Mouse (Mus musculus): ENCODE measurements around the gene Canx.
"Not testable (repeated sequence)": the region's sequence is repeated elsewhere in the genome, so short reads cannot be mapped to it uniquely, and the experiment has no call there.

Gene Canx

GRCm38 (mm10) chr11:50329378-50329777 is 3.9 kb upstream of the Canx start:
- no peak for DNase-seq

DNA sequence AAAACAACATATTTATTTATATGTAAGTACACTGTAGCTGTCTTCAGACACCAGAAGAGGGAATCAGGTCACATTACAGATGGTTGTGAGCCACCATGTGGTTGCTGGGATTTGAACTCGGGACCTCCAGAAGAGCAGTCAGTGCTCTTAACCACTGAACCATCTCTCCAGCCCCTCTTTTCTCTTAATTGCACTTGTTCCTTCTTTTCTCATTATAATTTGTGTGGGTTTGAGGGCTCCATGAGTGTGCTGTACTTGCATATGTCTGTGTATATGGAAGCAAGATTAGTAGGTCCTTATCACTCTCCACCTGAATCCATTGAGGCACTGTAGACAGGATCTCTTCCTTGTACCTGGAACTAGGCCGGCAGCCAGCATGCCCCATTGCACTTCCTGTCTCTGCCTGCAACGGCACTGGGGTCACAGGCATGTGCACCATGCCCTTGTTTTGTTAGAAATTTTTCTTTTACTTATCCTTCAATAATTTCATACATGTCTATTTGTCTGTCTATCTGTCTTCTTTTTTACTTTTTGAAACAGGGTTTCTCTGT is 2.7 kb upstream of the Canx start:
- DNase-seq: no peak

DNA sequence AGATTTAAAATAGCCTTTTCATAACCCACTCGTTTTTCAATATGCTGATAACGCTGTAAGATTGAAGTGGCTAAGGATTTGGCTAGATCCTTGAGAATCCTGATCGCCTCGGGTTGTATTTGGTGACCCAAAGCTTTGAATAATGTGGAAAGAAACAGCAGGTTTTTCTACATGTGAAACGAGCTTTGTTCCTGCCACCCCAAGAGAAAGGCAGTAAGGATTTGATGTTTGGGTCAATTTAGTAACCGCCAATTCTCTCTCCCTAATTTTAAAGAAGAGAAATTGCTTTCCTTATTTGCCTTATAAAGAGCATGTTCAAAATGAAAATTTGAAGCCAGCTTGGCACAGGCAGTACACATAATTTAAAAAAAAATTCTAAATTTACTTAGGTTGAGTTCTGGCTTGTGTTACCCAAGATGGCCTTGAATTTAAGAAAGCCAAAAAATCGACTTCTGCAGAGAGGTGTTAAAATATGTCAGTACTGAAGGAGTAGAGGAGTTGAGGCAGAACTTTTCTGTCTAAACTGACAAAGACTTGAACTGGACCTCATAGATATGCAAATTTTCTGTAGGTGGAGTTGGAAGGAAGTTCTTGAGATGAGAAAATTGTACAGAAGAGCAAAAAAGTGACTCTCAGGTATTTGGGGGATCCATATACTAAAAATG is 961 bp upstream of the Canx start:
- no peak for DNase-seq

DNA sequence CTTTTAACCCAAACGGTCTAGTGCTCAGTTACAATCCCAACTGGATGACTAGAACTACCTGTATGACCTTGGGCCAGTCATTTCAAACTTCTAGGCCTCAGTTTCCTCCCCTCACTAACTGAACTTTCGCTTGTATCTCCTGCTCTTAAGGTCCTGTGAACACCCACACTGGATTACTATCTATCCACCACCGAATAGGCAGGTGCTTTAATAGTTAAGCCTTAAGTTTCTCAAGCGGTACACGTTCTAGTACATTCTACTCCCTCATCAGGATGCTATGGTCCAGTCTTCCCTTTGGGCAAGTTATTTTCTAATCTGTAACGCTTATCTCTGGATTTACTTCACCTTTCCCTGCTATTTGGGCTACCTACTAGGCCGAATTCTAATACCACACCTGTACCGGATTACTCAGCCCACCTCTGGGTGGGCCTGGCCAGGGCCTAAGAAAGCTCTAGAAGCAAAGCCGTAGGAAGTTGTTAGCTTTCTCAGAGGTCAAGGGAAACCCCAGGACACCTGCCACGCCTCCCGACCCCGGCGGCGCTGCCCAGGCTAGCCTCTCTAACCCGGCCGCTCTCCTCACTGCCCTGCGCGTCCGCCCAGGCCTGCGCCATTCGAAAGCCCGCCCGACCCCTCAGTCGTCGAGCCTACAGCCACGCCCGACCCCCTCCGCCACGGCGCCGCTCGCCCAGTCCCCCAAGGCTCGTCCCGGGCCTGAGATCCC is 562 bp downstream of the Canx start:
- DNase-seq: no peak

- DNase-seq: no peak
Measured at GRCm38 (mm10) chr11:50323843-50324242, 1.6 kb downstream of the Canx start.

- no peak for DNase-seq
Measured at GRCm38 (mm10) chr11:50322345-50322744, 3.1 kb downstream of the Canx start.

GRCm38 (mm10) chr11:50321239-50321638 is 4.2 kb downstream of the Canx start:
- DNase-seq: no peak

DNA sequence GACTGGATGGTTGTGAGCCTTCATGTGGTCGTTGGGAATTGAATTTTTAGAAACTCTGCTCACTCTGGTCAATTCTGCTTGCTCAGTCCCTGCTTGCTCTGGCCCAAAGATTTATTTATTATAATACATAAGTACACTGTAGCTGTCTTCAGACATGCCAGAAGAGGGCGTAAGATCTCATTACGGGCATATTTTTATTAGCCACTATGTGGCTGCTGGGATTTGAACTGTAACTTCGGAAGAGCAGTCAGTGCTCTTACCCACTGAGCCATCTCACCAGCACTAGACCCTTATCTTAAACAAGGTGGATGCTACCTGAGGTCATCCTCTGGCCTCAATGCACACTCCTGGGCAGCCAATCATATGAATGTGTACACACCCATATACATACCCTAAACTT is 6.1 kb downstream of the Canx start:
- DNase-seq: not testable (repeated sequence)

DNA sequence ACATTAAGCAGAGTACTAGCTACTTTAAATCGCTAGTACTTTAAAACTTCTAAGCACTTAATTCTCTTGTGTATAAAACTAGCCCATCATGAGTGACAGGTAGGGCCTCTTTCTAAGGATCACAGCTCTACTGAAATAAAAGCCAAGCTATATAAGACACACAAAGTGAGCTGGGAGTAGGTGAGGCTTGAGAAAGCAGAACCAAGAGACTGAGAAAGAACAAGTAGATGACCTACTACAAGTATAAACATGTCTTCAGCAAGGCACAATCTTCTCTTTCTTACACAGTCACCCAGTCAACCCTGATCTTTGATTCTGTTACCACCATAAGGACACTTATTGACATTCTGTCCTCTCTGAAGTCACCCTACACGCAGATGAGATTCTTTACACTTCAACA is 12.7 kb downstream of the Canx start:
- no peak for DNase-seq

GRCm38 (mm10) chr11:50303406-50303805 is 22.1 kb downstream of the Canx start:
- no peak for DNase-seq

GRCm38 (mm10) chr11:50292190-50292855 is 33.1 kb downstream of the Canx start, which contains the start of gene Maml1:
Maml1 (minus strand) TSS chr11:50292311.
- DNase-seq: peak; percentile 97 to 98

DNA sequence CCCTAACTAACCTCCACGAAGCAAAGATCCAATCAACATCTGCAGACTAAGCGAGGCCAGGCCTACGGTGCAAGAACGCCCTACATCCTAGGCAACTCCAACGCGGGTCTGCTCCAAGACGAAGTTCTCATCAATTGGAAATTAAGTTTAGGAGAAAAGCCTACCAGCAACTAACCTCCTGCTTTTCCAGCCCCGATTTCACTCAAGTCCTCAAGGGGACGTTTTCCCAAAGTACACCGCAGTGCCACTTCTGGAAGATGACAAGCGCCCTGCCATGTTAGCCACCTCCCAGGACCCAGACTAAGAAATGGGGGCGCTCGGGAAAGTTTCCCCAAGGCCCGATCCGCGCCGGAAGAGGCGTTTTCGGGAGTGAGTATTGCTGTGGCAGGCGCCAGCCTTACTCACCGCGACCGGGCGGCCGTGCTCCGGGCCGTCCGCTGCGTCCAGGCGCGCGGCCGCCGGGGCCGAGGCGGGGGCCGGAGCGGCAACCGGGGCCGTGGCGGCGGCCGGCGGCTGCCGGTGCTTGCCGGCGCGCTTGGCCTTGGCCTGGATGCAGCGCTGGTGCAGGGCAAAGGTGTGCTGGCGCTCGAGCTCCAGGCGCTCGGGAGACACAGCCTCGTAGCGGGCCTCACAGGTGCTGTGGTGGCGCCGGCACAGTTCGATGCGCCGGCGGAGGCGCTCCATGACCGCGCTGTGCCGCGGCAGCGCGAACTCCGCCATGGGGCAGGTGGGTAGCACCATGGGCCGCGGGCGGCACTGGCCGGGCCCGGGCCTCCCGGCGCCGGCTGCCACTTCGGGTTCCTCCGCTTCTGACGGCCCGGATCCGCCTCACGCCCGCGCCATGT is 33.9 kb downstream of the Canx start:
- DNase-seq: peak; percentile 49 to 60

GRCm38 (mm10) chr11:50290486-50291225 is 34.8 kb downstream of the Canx start:
- no peak for DNase-seq

DNA sequence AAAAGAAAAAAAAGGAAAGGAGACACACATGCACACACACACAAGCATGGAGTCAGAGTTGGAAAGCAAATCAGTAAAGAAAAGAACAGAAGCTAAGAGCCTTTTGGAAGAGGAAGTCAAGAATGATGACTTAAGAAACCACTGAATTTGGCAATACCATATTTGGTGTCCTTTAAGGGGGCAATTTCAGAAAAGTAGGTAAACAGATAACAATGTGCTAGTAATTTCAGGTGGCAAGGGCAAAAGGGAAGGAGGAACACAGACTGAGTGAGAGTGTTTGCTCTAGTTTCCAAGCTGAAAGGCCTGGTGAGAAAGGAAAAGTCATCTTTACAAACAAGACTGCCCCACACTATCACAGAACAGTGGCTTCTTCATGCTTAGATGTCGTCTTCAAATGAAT is 39.0 kb downstream of the Canx start:
- no peak for DNase-seq

GRCm38 (mm10) chr11:50285696-50286095 is 39.8 kb downstream of the Canx start:
- no peak for DNase-seq

GRCm38 (mm10) chr11:50285263-50285662 is 40.2 kb downstream of the Canx start:
- no peak for DNase-seq

DNA sequence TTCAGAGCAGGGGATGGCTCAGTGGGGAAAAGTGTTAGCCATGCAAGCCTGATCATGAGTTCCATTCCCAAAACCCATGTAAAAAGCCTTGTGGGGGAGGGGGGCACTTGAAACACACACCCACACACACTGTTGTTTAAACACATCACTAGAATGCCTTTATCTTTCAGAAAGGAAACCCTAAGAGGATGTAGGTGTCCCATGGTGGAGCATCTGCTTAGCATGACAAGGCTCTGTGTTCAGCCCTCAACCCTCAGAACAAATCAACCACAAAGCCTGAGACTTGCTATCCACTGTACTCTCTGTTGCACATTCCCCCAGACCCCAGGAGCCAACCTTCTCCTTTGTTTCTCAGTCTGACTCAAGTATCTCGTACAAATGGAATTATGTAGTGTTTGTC is 45.4 kb downstream of the Canx start:
- DNase-seq: no peak

- DNase-seq: no peak
Measured at GRCm38 (mm10) chr11:50279005-50279404, 46.5 kb downstream of the Canx start.

- no peak for DNase-seq
Measured at GRCm38 (mm10) chr11:50277706-50278105, 47.8 kb downstream of the Canx start.

- DNase-seq: no peak
Measured at GRCm38 (mm10) chr11:50277025-50277424, 48.4 kb downstream of the Canx start.

GRCm38 (mm10) chr11:50275568-50276151 is 49.8 kb downstream of the Canx start:
- no peak for DNase-seq

DNA sequence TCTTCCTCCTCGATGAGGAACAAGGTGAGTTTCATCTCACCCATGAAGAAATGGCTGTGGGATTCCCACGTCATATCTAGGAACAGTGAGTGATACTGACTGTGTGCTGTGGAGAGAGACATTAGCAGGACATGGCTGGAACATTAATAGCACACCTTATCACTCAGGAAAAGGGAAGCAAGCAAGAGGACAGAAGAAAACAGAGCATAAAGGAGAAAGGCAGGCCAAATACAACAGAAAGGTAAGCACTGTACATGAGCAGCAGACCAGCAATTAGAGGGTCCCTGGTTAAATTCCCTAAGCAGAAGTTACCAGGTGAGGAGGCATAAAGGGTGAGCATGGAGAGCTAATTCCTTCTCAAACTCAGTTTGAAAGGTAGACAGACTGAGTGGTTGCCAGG is 50.4 kb downstream of the Canx start:
- no peak for DNase-seq
